Mouse (Mus musculus) midbrain, embryonic 16.5 days (tissue): Measurements from ENCODE around the gene Tgif1. TPM values are rescaled to one million over a fixed set of nuclear protein-coding genes. Genes with fewer than 3 reads are reported as not detected.

Experiments used
- ATAC-seq: fragments of 200-750 bp; cut with Nextera tagmentation; 2 replicates; pipeline ENCODE4 v1.8.0; 2017; ENCODE audit warnings: moderate TSS enrichment
- H3K27ac ChIP-seq: fragments of 300-500 bp; sonication (generic); 2 replicates; pipeline ENCODE4 v1.5.1; 2014; ENCODE audit warnings: mild to moderate bottlenecking, low read length, mixed read lengths
- H3K27me3 ChIP-seq: fragments of 300-500 bp; sonication (generic); 2 replicates; pipeline ENCODE4 v1.6.1; 2014; ENCODE audit warnings: low read depth, low read length, mixed read lengths; ENCODE audit not compliant: control insufficient read depth, insufficient read depth
- H3K36me3 ChIP-seq: fragments of 300-500 bp; sonication (generic); 2 replicates; pipeline ENCODE4 v1.6.1; 2014; ENCODE audit warnings: mild to moderate bottlenecking, low read length, moderate library complexity, mixed read lengths; ENCODE audit not compliant: control insufficient read depth, insufficient read depth
- H3K4me1 ChIP-seq: fragments of 300-500 bp; sonication (generic); 2 replicates; pipeline ENCODE4 v1.6.1; 2014; ENCODE audit warnings: mild to moderate bottlenecking, low read length, mixed read lengths; ENCODE audit not compliant: control insufficient read depth, insufficient read depth
- H3K4me2 ChIP-seq: fragments of 300-500 bp; sonication (generic); 2 replicates; pipeline ENCODE4 v1.6.1; 2014; ENCODE audit warnings: mild to moderate bottlenecking, low read length, mixed read lengths
- H3K4me3 ChIP-seq: fragments of 300-500 bp; sonication (generic); 2 replicates; pipeline ENCODE4 v1.5.1; 2014; ENCODE audit warnings: low read depth, mild to moderate bottlenecking, low read length, moderate library complexity, mixed read lengths
- H3K9ac ChIP-seq: fragments of 300-500 bp; sonication (generic); 2 replicates; pipeline ENCODE4 v1.6.1; 2014; ENCODE audit warnings: low read depth, low read length, mixed read lengths
- H3K9me3 ChIP-seq: fragments of 300-500 bp; sonication (generic); replicated peaks from 2 replicates; pipeline ENCODE4 v1.6.1; 2014; ENCODE audit warnings: mild to moderate bottlenecking, low read length, mixed read lengths; ENCODE audit not compliant: control insufficient read depth, poor library complexity, severe bottlenecking
- WGBS: fragments of 180-500 bp; shearing (Covaris S2); extraction: QIAGEN DNeasy Blood & Tissue Kit; methylation state at CpG from one replicate; pipeline ENCODE4 v1.1.7; 2014; 5-methylcytosine and 5-hydroxymethylcytosine counted together
- polyA plus RNA-seq: library from polyadenylated mRNA; unstranded; fragments of >200 nt; fragmentation: Nextera tagmentation; extraction: Ambion mirVana; gene quantifications from 2 replicates; pipeline ENCODE4 v1.2.1, GENCODE M21; 2015

Tgif1 gene
- polyA plus RNA-seq: 7.4 and 8.2 TPM in 2 replicates

- Histone ChIP-seq H3K27ac (peak within 1 kb of the TSS; percentile 68), H3K4me1 (peaks cover 40% of the 10 kb centered on the region), H3K27me3 (peaks cover 3% of the 10 kb centered on the region; the same call in 1 of the 2 replicates), H3K4me3 (peak within 1 kb of the TSS; percentile 58), H3K4me2 (peak within 1 kb of the TSS; percentile 97), H3K9ac (peak within 1 kb of the TSS; percentile 70), H3K36me3 (no peaks in the 10 kb centered on the region), H3K9me3 (no peaks in the 10 kb centered on the region)
- peak; percentile 19; the same call in 1 of the 2 replicates for ATAC-seq
- under 1% methylated on average over 29 of the region's 29 CpGs for WGBS
Measured at GRCm38 (mm10) chr17:70853436-70853905, at the start of gene Tgif1. Gene Tgif1 (minus strand): TSS chr17:70853546.

DNA sequence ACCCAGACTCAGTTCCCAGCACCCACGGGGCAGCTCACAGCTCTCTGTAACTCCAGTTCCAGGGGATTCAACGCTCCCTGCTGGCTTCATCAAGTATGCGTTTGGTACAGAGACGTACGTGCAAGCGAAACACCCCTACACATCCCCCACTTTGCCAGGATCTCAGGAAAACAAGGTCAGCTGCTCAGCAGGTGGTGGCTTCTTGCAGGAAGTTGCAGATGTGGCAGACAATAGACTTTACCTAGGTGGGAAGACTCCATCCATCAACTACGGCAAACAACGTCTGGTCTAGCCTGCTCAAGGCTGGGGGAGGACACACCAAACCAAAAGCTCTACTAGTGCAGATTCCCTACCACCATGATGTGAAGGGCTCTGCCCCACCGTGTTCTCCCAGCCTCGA, 47.3 kb upstream of the Tgif1 start:
- Histone ChIP-seq H3K27me3 (no peaks in the 10 kb centered on the region), H3K9ac (no peak overlapping the region), H3K4me1 (no peaks in the 10 kb centered on the region), H3K27ac (no peak overlapping the region), H3K9me3 (no peaks in the 10 kb centered on the region), H3K36me3 (no peaks in the 10 kb centered on the region), H3K4me2 (no peak overlapping the region), H3K4me3 (no peak overlapping the region)
- no peak for ATAC-seq
- 79% methylated on average over 10 of the region's 10 CpGs for WGBS

DNA sequence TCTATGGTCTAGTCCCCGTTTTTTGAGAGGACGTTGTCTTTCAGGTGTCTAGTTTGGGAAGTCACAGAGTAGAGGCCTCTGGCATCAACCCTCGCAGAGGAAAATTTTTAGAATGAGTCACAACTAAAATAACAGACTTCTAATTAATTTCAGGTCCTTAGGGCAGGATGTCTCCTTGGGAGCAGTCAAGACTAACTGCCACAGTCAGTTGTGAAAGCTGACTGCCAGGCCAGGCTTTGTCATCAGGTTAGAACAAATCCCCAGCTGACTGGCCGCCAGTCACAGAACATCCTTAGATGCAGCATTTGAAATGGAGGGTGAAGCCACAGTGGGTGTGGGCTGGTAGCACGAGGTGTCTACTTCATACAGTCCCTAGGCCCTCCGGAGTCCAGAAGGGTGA, 46.3 kb upstream of the Tgif1 start:
- Histone ChIP-seq H3K9ac (no peak overlapping the region), H3K4me2 (no peak overlapping the region), H3K27ac (no peak overlapping the region), H3K27me3 (no peaks in the 10 kb centered on the region), H3K4me1 (no peaks in the 10 kb centered on the region), H3K9me3 (no peaks in the 10 kb centered on the region), H3K4me3 (no peak overlapping the region), H3K36me3 (no peaks in the 10 kb centered on the region)
- no peak for ATAC-seq
- 91% methylated on average over 6 of the region's 6 CpGs for WGBS

DNA sequence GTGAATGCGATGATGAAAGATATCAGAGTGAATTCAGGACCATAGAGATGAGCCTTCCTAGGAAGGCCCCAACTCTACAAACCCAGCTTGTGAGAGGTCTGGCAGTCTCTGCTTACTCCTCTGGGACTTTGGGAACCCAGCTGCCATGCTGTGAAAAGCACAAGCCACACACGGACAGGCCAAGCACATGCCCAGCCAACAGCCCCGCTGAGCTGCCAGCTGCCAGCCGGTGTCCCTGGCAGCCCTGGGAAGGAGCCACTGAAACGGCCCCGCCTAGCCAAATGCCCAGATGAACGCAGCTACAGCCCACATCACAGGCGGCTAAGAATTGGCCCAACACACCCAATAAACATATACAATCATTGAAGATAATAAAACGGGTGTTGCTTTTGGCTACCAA, 41.5 kb upstream of the Tgif1 start:
- 78% methylated on average over 9 of the region's 9 CpGs for WGBS
- Histone ChIP-seq H3K9me3 (no peaks in the 10 kb centered on the region), H3K36me3 (no peaks in the 10 kb centered on the region), H3K4me2 (no peak overlapping the region), H3K27ac (no peak overlapping the region), H3K27me3 (no peaks in the 10 kb centered on the region), H3K4me1 (no peaks in the 10 kb centered on the region), H3K4me3 (no peak overlapping the region), H3K9ac (no peak overlapping the region)
- no peak for ATAC-seq

GRCm38 (mm10) chr17:70893151-70893550, 39.8 kb upstream of the Tgif1 start:
- 66% methylated on average over 5 of the region's 5 CpGs for WGBS
- no peak overlapping the region for H3K27ac ChIP-seq
- H3K9me3 ChIP-seq: no peaks in the 10 kb centered on the region

GRCm38 (mm10) chr17:70892288-70893096, 39.1 kb upstream of the Tgif1 start:
- no peak for ATAC-seq
- no peak overlapping the region for H3K9ac ChIP-seq
- H3K4me3 ChIP-seq: no peak overlapping the region
- H3K4me1 ChIP-seq: no peaks in the 10 kb centered on the region
- no peaks in the 10 kb centered on the region for H3K36me3 ChIP-seq
- H3K9me3 ChIP-seq: no peaks in the 10 kb centered on the region
- H3K27ac ChIP-seq: no peak overlapping the region
- H3K4me2 ChIP-seq: no peak overlapping the region
- H3K27me3 ChIP-seq: no peaks in the 10 kb centered on the region
- WGBS: 15% methylated on average over 15 of the region's 15 CpGs

More at GRCm38 (mm10) chr17:70893151-70893550, 39.8 kb upstream of the Tgif1 start:
- no peak overlapping the region for H3K9ac ChIP-seq
- no peaks in the 10 kb centered on the region for H3K36me3 ChIP-seq
- no peak overlapping the region for H3K4me3 ChIP-seq
- H3K27me3 ChIP-seq: no peaks in the 10 kb centered on the region
- no peak for ATAC-seq
- H3K4me2 ChIP-seq: no peak overlapping the region
- no peaks in the 10 kb centered on the region for H3K4me1 ChIP-seq

DNA sequence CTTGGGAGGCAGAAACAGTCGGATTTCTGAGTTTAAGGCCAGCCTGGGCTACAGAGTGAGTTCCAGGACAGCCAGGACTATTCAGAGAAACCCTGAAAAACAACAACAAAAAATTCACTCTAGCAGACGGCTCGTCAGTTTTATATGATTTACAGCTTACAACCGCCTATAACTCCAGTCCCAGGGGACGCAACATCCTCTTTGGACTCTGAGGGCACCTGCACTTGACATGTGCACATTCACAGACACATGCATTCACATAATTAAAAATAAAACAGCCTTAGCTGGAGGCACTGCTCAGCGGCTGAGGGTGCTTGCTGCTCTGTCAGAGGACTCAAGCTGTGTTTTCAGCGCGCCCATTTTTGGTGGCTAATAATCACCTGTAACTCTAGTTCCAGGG, 37.2 kb upstream of the Tgif1 start:
- H3K9me3 ChIP-seq: no peaks in the 10 kb centered on the region
- no peaks in the 10 kb centered on the region for H3K36me3 ChIP-seq
- no peak for ATAC-seq
- no peaks in the 10 kb centered on the region for H3K27me3 ChIP-seq
- H3K9ac ChIP-seq: no peak overlapping the region
- 85% methylated on average over 8 of the region's 8 CpGs for WGBS
- H3K4me3 ChIP-seq: no peak overlapping the region
- H3K27ac ChIP-seq: no peak overlapping the region
- H3K4me1 ChIP-seq: no peaks in the 10 kb centered on the region
- no peak overlapping the region for H3K4me2 ChIP-seq

- H3K4me1 ChIP-seq: no peaks in the 10 kb centered on the region
Measured at GRCm38 (mm10) chr17:70888657-70889056, 35.3 kb upstream of the Tgif1 start.

DNA sequence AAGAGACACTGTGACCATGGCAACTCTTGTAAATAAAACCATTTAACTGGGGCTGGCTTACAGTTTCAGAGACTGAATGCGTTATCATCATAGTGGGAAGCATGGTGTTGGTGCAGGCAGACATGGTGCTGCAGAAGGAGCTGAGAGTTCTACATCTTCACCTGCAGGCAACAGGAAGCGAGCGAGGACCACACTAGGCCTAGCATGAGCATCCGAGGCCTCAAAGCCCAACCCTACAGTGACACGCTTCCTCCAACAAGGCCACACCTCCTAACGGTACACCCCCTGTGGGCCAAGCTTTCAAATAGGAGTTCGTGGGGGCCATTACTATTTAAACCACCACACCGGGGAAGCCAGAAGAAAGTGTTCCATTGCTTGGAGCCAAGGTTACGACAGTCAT, 34.5 kb upstream of the Tgif1 start:
- Histone ChIP-seq H3K36me3 (no peaks in the 10 kb centered on the region), H3K9me3 (no peaks in the 10 kb centered on the region), H3K4me2 (no peak overlapping the region), H3K9ac (no peak overlapping the region), H3K27ac (no peak overlapping the region), H3K4me1 (no peaks in the 10 kb centered on the region), H3K4me3 (no peak overlapping the region), H3K27me3 (no peaks in the 10 kb centered on the region)
- ATAC-seq: no peak
- WGBS: 93% methylated on average over 9 of the region's 9 CpGs

More at GRCm38 (mm10) chr17:70888657-70889056, 35.3 kb upstream of the Tgif1 start:
- H3K9me3 ChIP-seq: no peaks in the 10 kb centered on the region
- ATAC-seq: no peak
- H3K36me3 ChIP-seq: no peaks in the 10 kb centered on the region
- 93% methylated on average over 10 of the region's 10 CpGs for WGBS
- H3K4me3 ChIP-seq: no peak overlapping the region
- H3K27me3 ChIP-seq: no peaks in the 10 kb centered on the region
- no peak overlapping the region for H3K4me2 ChIP-seq
- no peak overlapping the region for H3K27ac ChIP-seq
- no peak overlapping the region for H3K9ac ChIP-seq
